Mouse (Mus musculus): Measurements from ENCODE around the gene Rhox11. TPM values are rescaled to one million over a fixed set of nuclear protein-coding genes. Genes with fewer than 3 reads are reported as not detected.
"Not testable (repeated sequence)": the region's sequence is repeated elsewhere in the genome, so short reads cannot be mapped to it uniquely, and the experiment has no call there.

The Rhox11 gene
- total RNA-seq (2021): not detected
- long read RNA-seq: 0 reads

- DNase-seq (ENCODE audit: low spot score in 2 of 2): no peak
Observed at GRCm38 (mm10) chrX:38085041-38085440, at the start of gene Rhox11. Rhox11 (minus strand) TSS chrX:38085141.

GRCm38 (mm10) chrX:38121478-38121877 is 36.5 kb upstream of the Rhox11 start:
- DNase-seq (ENCODE audit: low spot score in 2 of 2): no peak

GRCm38 (mm10) chrX:38120982-38121381 is 36.0 kb upstream of the Rhox11 start, which contains the start of gene Rhox13:
Rhox13 (plus strand) TSS chrX:38121219.
- no peak for DNase-seq (ENCODE audit: low spot score in 2 of 2)

- DNase-seq (ENCODE audit: low spot score in 2 of 2): no peak
Observed at GRCm38 (mm10) chrX:38110807-38111206, 25.9 kb upstream of the Rhox11 start, which contains the start of gene Rhox12. Rhox12 (minus strand) TSS chrX:38110907.

- DNase-seq (ENCODE audit: low spot score in 2 of 2): peak; percentile 2 to 45
Observed at GRCm38 (mm10) chrX:38084226-38084625, 715 bp downstream of the Rhox11 start.

- no peak for DNase-seq (ENCODE audit: low spot score in 2 of 2)
Observed at GRCm38 (mm10) chrX:38066175-38066574, 18.8 kb downstream of the Rhox11 start, which contains the start of gene Rhox10. Rhox10 (plus strand) TSS chrX:38066475.

- peak in 1 of 2 experiments; percentile 2 for DNase-seq (ENCODE audit: low spot score in 2 of 2)
Observed at GRCm38 (mm10) chrX:38061544-38061943, 23.4 kb downstream of the Rhox11 start.

GRCm38 (mm10) chrX:38043014-38043413 is 41.9 kb downstream of the Rhox11 start, which contains the start of gene Btg1-ps2:
Btg1-ps2 (minus strand) TSS chrX:38043114.
- not testable (repeated sequence) for DNase-seq (ENCODE audit: low spot score in 2 of 2)

- no peak for DNase-seq (ENCODE audit: low spot score in 2 of 2)
Observed at GRCm38 (mm10) chrX:38039666-38040065, 45.3 kb downstream of the Rhox11 start.

- DNase-seq (ENCODE audit: low spot score in 2 of 2): no peak
Observed at GRCm38 (mm10) chrX:38033841-38034240, 51.1 kb downstream of the Rhox11 start.

Other genes starting within 250 kb of the Rhox11 start
- gene Rhox8, start 206.2 kb downstream of the Rhox11 start, total RNA-seq (2021): not detected
- not detected for gene Rhox7b, start 187.9 kb downstream of the Rhox11 start, total RNA-seq (2021)
- not detected for gene Rhox9, start 183.4 kb downstream of the Rhox11 start, total RNA-seq (2021)
- gene Btg1-ps1, start 66.3 kb downstream of the Rhox11 start, total RNA-seq (2021): not detected
- not detected for gene Btg1-ps2, start 42.0 kb downstream of the Rhox11 start, total RNA-seq (2021)
- not detected for gene Rhox10, start 18.7 kb downstream of the Rhox11 start, total RNA-seq (2021)
- gene Rhox12, start 25.8 kb upstream of the Rhox11 start, total RNA-seq (2021): not detected
- gene Rhox13, start 36.1 kb upstream of the Rhox11 start, total RNA-seq (2021): not detected
- gene Zbtb33, start 104.7 kb upstream of the Rhox11 start, total RNA-seq (2021): 10 to 100 TPM; 23.7 to 24.7 TPM
- 10 to 100 TPM; 29.1 to 40.3 TPM for gene Tmem255a, start 167.3 kb upstream of the Rhox11 start, total RNA-seq (2021)
- not detected for gene Atp1b4, start 231.0 kb upstream of the Rhox11 start, total RNA-seq (2021)

Data from layer of hippocampus, adult 18-20 months (tissue).